Mouse (Mus musculus): Measurements from ENCODE around the gene Lrch4.

Gene Lrch4

GRCm38 (mm10) chr5:137628498-137629305 is at the start of gene Lrch4, which contains the start of the genes Fbxo24 and Gm20605:
Lrch4 (plus strand) TSS chr5:137629121.
Fbxo24 (minus strand) TSS chr5:137629002.
Gm20605 (plus strand) TSS chr5:137629175.
- peak; percentile 100 for DNase-seq (ENCODE audit: low read depth)

GRCm38 (mm10) chr5:137580246-137580645 is 48.7 kb upstream of the Lrch4 start:
- DNase-seq (ENCODE audit: low read depth): no peak

- no peak for DNase-seq (ENCODE audit: low read depth)
Observed at GRCm38 (mm10) chr5:137582702-137583101, 46.2 kb upstream of the Lrch4 start.

- no peak for DNase-seq (ENCODE audit: low read depth)
Observed at GRCm38 (mm10) chr5:137583670-137584169, 45.2 kb upstream of the Lrch4 start.

- DNase-seq (ENCODE audit: low read depth): peak; percentile 74
Observed at GRCm38 (mm10) chr5:137584976-137585375, 43.9 kb upstream of the Lrch4 start.

- peak; percentile 61 for DNase-seq (ENCODE audit: low read depth)
Observed at GRCm38 (mm10) chr5:137590507-137590906, 38.4 kb upstream of the Lrch4 start.

- no peak for DNase-seq (ENCODE audit: low read depth)
Observed at GRCm38 (mm10) chr5:137595921-137596320, 33.0 kb upstream of the Lrch4 start.

GRCm38 (mm10) chr5:137596601-137597261 is 32.2 kb upstream of the Lrch4 start:
- peak; percentile 91 for DNase-seq (ENCODE audit: low read depth)

- DNase-seq (ENCODE audit: low read depth): peak; percentile 42
Observed at GRCm38 (mm10) chr5:137597625-137598024, 31.3 kb upstream of the Lrch4 start.

GRCm38 (mm10) chr5:137598100-137598826 is 30.7 kb upstream of the Lrch4 start:
- peak; percentile 71 for DNase-seq (ENCODE audit: low read depth)

GRCm38 (mm10) chr5:137599600-137599999 is 29.3 kb upstream of the Lrch4 start:
- DNase-seq (ENCODE audit: low read depth): peak; percentile 53

GRCm38 (mm10) chr5:137600281-137600618 is 28.7 kb upstream of the Lrch4 start:
- DNase-seq (ENCODE audit: low read depth): no peak

- peak; percentile 100 for DNase-seq (ENCODE audit: low read depth)
Observed at GRCm38 (mm10) chr5:137600619-137601364, 28.1 kb upstream of the Lrch4 start, which contains the start of gene Mospd3. Mospd3 (minus strand) TSS chr5:137601058.

- no peak for DNase-seq (ENCODE audit: low read depth)
Observed at GRCm38 (mm10) chr5:137601365-137601729, 27.6 kb upstream of the Lrch4 start.

GRCm38 (mm10) chr5:137607860-137608653 is 20.9 kb upstream of the Lrch4 start:
- no peak for DNase-seq (ENCODE audit: low read depth)

- no peak for DNase-seq (ENCODE audit: low read depth)
Observed at GRCm38 (mm10) chr5:137608654-137609190, 20.2 kb upstream of the Lrch4 start.

GRCm38 (mm10) chr5:137609292-137609691 is 19.6 kb upstream of the Lrch4 start:
- DNase-seq (ENCODE audit: low read depth): no peak

- no peak for DNase-seq (ENCODE audit: low read depth)
Observed at GRCm38 (mm10) chr5:137610056-137610455, 18.9 kb upstream of the Lrch4 start.

GRCm38 (mm10) chr5:137610548-137611244 is 18.2 kb upstream of the Lrch4 start:
- DNase-seq (ENCODE audit: low read depth): no peak

- no peak for DNase-seq (ENCODE audit: low read depth)
Observed at GRCm38 (mm10) chr5:137611245-137611602, 17.7 kb upstream of the Lrch4 start.
